Mouse (Mus musculus): ENCODE results near the gene Hectd4. TPM values are rescaled to one million over a fixed set of nuclear protein-coding genes. Genes with fewer than 3 reads are reported as not detected.

The Hectd4 gene
- polyA plus RNA-seq, 1 experiment from 2014 or later = 5.9 TPM

- H3K79me2 ChIP-seq (ENCODE audit: inconsistent target) = peaks cover 87% of the 10 kb centered on the region
- H3K27ac ChIP-seq = no peak overlapping the region
- no peak overlapping the region for H3K4me3 ChIP-seq (ENCODE audit: inconsistent target)
- H3K36me3 ChIP-seq (ENCODE audit: inconsistent target) = no peaks in the 10 kb centered on the region
- 93% methylated on average over 2 of the region's 2 CpGs for WGBS (ENCODE audit: missing documents)
Observed at GRCm38 (mm10) chr5:121233726-121234125, 13.7 kb downstream of the Hectd4 start.

GRCm38 (mm10) chr5:121236171-121236570 lies 16.2 kb downstream of the Hectd4 start:
- peaks cover 84% of the 10 kb centered on the region for H3K79me2 ChIP-seq (ENCODE audit: inconsistent target)
- no peak overlapping the region for H3K4me3 ChIP-seq (ENCODE audit: inconsistent target)
- no peak overlapping the region for H3K27ac ChIP-seq
- 76% methylated on average over 5 of the region's 5 CpGs for WGBS (ENCODE audit: missing documents)
- no peaks in the 10 kb centered on the region for H3K36me3 ChIP-seq (ENCODE audit: inconsistent target)

GRCm38 (mm10) chr5:121238208-121238607 lies 18.2 kb downstream of the Hectd4 start:
- Histone ChIP-seq H3K36me3 (ENCODE audit: inconsistent target) (no peaks in the 10 kb centered on the region), H3K79me2 (ENCODE audit: inconsistent target) (peaks cover 84% of the 10 kb centered on the region), H3K4me3 (ENCODE audit: inconsistent target) (no peak overlapping the region), H3K27ac (no peak overlapping the region)
- 91% methylated on average over 2 of the region's 2 CpGs for WGBS (ENCODE audit: missing documents)

- no peak overlapping the region for H3K4me3 ChIP-seq (ENCODE audit: inconsistent target)
- WGBS (ENCODE audit: missing documents) = 94% methylated on average over 5 of the region's 5 CpGs
- H3K36me3 ChIP-seq (ENCODE audit: inconsistent target) = no peaks in the 10 kb centered on the region
- H3K27ac ChIP-seq = no peak overlapping the region
- H3K79me2 ChIP-seq (ENCODE audit: inconsistent target) = peaks cover 84% of the 10 kb centered on the region
Observed at GRCm38 (mm10) chr5:121239846-121240245, 19.8 kb downstream of the Hectd4 start.

- H3K4me3 ChIP-seq (ENCODE audit: inconsistent target) = no peak overlapping the region
- peaks cover 95% of the 10 kb centered on the region for H3K79me2 ChIP-seq (ENCODE audit: inconsistent target)
- H3K36me3 ChIP-seq (ENCODE audit: inconsistent target) = no peaks in the 10 kb centered on the region
- H3K27ac ChIP-seq = no peak overlapping the region
Observed at GRCm38 (mm10) chr5:121241182-121241581, 21.2 kb downstream of the Hectd4 start.

- H3K4me3 ChIP-seq (ENCODE audit: inconsistent target) = no peak overlapping the region
Observed at GRCm38 (mm10) chr5:121242261-121242660, 22.2 kb downstream of the Hectd4 start.

GRCm38 (mm10) chr5:121242701-121243100 lies 22.7 kb downstream of the Hectd4 start:
- H3K4me3 ChIP-seq (ENCODE audit: inconsistent target) = no peak overlapping the region
- peaks cover 97% of the 10 kb centered on the region for H3K79me2 ChIP-seq (ENCODE audit: inconsistent target)
- WGBS (ENCODE audit: missing documents) = 70% methylated on average over 1 of the region's 1 CpGs
- H3K27ac ChIP-seq = no peak overlapping the region
- H3K36me3 ChIP-seq (ENCODE audit: inconsistent target) = no peaks in the 10 kb centered on the region

More at GRCm38 (mm10) chr5:121242261-121242660, 22.2 kb downstream of the Hectd4 start:
- Histone ChIP-seq H3K27ac (no peak overlapping the region), H3K79me2 (ENCODE audit: inconsistent target) (peaks cover 95% of the 10 kb centered on the region), H3K36me3 (ENCODE audit: inconsistent target) (no peaks in the 10 kb centered on the region)
- 57% methylated on average over 1 of the region's 1 CpGs for WGBS (ENCODE audit: missing documents)

- Histone ChIP-seq H3K79me2 (ENCODE audit: inconsistent target) (peaks cover 95% of the 10 kb centered on the region), H3K4me3 (ENCODE audit: inconsistent target) (no peak overlapping the region), H3K27ac (no peak overlapping the region), H3K36me3 (ENCODE audit: inconsistent target) (no peaks in the 10 kb centered on the region)
- WGBS (ENCODE audit: missing documents) = 100% methylated on average over 1 of the region's 1 CpGs
Observed at GRCm38 (mm10) chr5:121243676-121244364, 23.8 kb downstream of the Hectd4 start.

GRCm38 (mm10) chr5:121244365-121244731 lies 24.3 kb downstream of the Hectd4 start:
- 90% methylated on average over 5 of the region's 5 CpGs for WGBS (ENCODE audit: missing documents)
- no peaks in the 10 kb centered on the region for H3K36me3 ChIP-seq (ENCODE audit: inconsistent target)
- no peak overlapping the region for H3K4me3 ChIP-seq (ENCODE audit: inconsistent target)
- H3K79me2 ChIP-seq (ENCODE audit: inconsistent target) = peaks cover 90% of the 10 kb centered on the region
- H3K27ac ChIP-seq = no peak overlapping the region

- H3K36me3 ChIP-seq (ENCODE audit: inconsistent target) = no peaks in the 10 kb centered on the region
- whole genome bisulfite sequencing (ENCODE audit: missing documents) = 93% methylated on average over 7 of the region's 7 CpGs
- H3K4me3 ChIP-seq (ENCODE audit: inconsistent target) = no peak overlapping the region
- peaks cover 82% of the 10 kb centered on the region for H3K79me2 ChIP-seq (ENCODE audit: inconsistent target)
- no peak overlapping the region for H3K27ac ChIP-seq
Observed at GRCm38 (mm10) chr5:121245201-121245600, 25.2 kb downstream of the Hectd4 start.

- Histone ChIP-seq H3K36me3 (ENCODE audit: inconsistent target) (no peaks in the 10 kb centered on the region), H3K4me3 (ENCODE audit: inconsistent target) (no peak overlapping the region), H3K79me2 (ENCODE audit: inconsistent target) (peaks cover 59% of the 10 kb centered on the region), H3K27ac (no peak overlapping the region)
- WGBS (ENCODE audit: missing documents) = 82% methylated on average over 3 of the region's 3 CpGs
Observed at GRCm38 (mm10) chr5:121248766-121249394, 28.9 kb downstream of the Hectd4 start.

- WGBS (ENCODE audit: missing documents) = 10% methylated on average over 3 of the region's 3 CpGs
- no peaks in the 10 kb centered on the region for H3K36me3 ChIP-seq (ENCODE audit: inconsistent target)
- H3K79me2 ChIP-seq (ENCODE audit: inconsistent target) = peaks cover 51% of the 10 kb centered on the region
- H3K4me3 ChIP-seq (ENCODE audit: inconsistent target) = no peak overlapping the region
- H3K27ac ChIP-seq = peak overlapping the region; percentile 17; the same call in 1 of the 2 replicates
Observed at GRCm38 (mm10) chr5:121249693-121250092, 29.7 kb downstream of the Hectd4 start.

GRCm38 (mm10) chr5:121251813-121252212 lies 31.8 kb downstream of the Hectd4 start:
- Histone ChIP-seq H3K79me2 (ENCODE audit: inconsistent target) (peaks cover 30% of the 10 kb centered on the region), H3K36me3 (ENCODE audit: inconsistent target) (no peaks in the 10 kb centered on the region), H3K27ac (peak overlapping the region; percentile 53), H3K4me3 (ENCODE audit: inconsistent target) (no peak overlapping the region)
- 11% methylated on average over 8 of the region's 8 CpGs for WGBS (ENCODE audit: missing documents)

- Histone ChIP-seq H3K4me3 (ENCODE audit: inconsistent target) (no peak overlapping the region), H3K27ac (no peak overlapping the region), H3K36me3 (ENCODE audit: inconsistent target) (no peaks in the 10 kb centered on the region), H3K79me2 (ENCODE audit: inconsistent target) (peaks cover 11% of the 10 kb centered on the region; the same call in 1 of the 2 replicates)
- WGBS (ENCODE audit: missing documents) = 92% methylated on average over 17 of the region's 18 CpGs
Observed at GRCm38 (mm10) chr5:121253816-121254497, 33.9 kb downstream of the Hectd4 start.

GRCm38 (mm10) chr5:121254977-121255376 lies 35.0 kb downstream of the Hectd4 start:
- no peaks in the 10 kb centered on the region for H3K36me3 ChIP-seq (ENCODE audit: inconsistent target)
- WGBS (ENCODE audit: missing documents) = 32% methylated on average over 7 of the region's 7 CpGs
- peaks cover 11% of the 10 kb centered on the region; the same call in 1 of the 2 replicates for H3K79me2 ChIP-seq (ENCODE audit: inconsistent target)
- H3K4me3 ChIP-seq (ENCODE audit: inconsistent target) = no peak overlapping the region
- H3K27ac ChIP-seq = peak overlapping the region; percentile 7; the same call in 1 of the 2 replicates

Data from macrophage (primary cell).